Mouse (Mus musculus): ENCODE measurements around the gene Zc3h12c.

Gene Zc3h12c

GRCm38 (mm10) chr9:52167084-52167483, 1.3 kb downstream of the Zc3h12c start:
- in situ Hi-C loops (cut with MboI, MseI), result no loop called here

DNA sequence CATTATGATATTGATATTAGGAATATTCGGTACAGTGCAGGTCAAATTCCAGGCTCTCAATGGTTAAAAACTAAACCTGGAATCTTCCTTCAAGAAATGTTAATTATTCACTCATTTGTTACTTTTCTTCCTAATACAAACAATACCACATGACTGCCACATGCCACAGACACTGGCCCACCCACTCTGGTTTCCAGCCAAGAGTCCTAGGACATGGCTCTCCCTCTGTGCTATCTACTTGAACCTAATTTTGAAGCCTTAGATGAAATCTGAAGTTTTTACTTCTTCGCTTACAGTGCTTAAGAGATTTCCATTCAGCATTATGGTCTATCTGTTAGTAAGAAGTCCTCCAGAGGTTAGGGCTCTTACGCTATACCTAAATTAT, 2.7 kb downstream of the Zc3h12c start:
- in situ Hi-C loops (cut with MboI, MseI), result no loop called here

DNA sequence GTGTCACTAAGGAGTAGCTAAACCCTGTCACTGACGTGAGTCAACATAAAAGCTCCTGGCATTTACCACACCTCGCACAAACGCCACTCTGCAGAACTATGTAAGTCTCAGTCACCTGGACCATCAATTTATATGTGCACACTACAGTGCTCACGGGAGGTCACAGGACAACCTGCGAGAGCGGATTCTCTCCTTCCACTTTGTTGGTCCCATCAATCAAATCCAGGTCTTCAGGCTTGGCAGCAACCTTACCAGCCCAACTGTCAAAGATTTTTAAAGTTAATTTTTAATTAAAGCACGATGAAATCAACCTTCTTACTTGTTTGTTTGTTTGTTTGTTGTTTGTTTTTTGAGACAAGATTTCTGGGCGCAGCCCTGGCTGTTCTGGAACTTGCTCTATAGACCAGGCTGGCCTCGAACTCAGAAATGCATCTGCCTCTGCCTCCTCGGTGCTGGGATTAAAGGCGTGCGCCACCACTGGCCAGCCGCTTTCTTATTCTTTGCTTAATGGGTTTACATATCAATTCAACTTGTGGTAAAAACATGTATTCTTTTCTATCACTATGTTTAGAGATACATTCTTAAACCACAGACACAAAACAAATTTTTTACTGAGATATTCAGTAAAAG, 3.2 kb downstream of the Zc3h12c start:
- in situ Hi-C loops (cut with MboI, MseI), result no loop called here

DNA sequence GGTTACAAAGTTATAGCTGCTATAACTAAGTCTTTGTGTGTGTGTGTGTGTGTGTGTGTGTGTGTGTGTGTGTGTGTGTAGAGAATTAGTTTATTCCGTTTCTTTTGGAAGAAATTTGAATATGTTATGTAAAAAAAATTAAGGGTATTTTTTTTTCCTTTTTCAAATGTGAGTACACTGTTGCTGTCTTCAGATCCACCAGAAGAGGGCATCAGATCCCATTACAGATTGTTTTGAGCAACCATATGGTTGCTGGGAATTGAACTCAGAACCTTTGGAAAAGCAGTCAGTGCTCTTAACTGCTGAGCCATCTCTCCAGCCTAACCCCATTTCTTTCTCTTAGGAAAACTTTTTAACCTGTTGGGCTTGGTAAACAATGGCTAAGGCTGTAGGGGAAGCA, 7.9 kb downstream of the Zc3h12c start:
- in situ Hi-C loops (cut with MboI, MseI), result no loop called here

- in situ Hi-C loops (cut with MboI, MseI), result no loop called here
These were observed 9.8 kb downstream of the Zc3h12c start for GRCm38 (mm10) chr9:52158561-52158960.

DNA sequence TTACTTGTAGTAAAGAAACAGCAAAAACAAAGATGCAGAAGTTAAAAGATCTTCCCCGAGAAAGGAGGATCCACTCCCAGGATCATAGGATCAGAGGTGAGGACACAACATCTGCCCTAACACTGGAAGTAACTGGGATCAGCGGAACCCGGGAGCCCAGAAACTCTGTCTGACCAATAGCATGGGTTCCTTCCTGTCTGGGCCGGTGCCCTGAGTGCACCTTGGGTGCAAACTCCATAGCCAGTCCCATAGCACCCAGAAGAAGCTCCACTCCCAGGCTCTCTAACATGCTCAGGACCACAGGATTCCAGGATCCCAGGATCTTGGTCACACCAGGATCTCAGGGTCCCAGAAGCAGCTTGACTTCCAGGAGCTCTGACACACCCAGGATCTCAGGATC, 13.0 kb downstream of the Zc3h12c start:
- in situ Hi-C loops (cut with MboI, MseI), result no loop called here

GRCm38 (mm10) chr9:52154253-52154652, 14.1 kb downstream of the Zc3h12c start:
- in situ Hi-C loops (cut with MboI, MseI), result no loop called here

DNA sequence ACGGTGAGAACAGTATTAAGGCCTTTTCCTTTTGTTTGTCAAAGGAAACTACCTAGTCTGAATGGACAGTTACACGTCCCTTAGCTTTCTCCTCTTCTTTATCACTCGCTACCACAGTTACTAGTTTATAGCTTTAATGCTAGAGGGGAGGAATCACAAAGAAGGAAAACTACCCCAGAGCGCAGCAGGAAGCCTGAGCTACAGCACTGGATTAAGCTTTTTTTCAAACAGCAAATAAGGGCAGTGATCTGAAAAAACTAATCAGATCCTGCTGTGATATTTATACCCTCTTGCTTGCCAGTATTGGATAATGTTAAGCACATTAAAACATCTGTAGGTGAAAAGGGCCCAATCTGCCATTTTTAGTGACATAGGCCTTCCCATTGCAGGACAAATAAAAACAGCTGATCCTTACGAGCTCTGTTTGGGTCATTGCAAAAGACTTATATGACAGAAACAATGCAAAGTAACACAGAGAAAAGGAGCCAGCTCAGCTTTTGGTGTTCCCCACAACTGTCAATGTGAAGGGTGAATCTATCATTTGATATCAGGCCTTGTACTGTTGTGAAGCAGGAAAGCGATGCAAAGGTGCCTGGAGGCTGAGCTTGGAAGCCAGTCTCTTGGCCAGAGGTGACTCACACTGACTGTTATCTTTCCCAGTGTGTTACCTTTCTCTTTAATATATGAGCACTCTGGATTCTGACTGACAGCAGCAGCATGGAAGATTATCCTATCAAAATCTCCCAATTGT, 16.1 kb downstream of the Zc3h12c start:
- in situ Hi-C loops (cut with MboI, MseI), result no loop called here

DNA sequence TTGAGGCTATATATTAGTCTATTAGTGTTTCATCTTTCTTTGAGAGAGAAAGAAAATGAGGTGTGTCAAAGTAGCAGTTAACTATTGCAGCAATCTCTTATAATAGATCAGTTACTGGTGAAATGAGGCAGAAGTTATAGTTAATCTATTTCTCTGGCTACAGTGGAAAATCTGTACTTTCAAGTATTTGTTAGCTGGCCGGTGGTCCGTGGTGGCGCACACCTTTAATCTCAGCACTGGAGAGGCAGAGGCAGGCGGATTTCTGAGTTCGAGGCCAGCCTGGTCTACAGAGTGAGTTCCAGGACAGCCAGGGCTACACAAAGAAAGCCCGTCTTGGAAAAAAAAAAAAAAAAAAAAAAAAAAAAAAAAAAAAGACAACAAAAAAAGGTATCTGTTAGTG, 18.6 kb downstream of the Zc3h12c start:
- in situ Hi-C loops (cut with MboI, MseI), result no loop called here

DNA sequence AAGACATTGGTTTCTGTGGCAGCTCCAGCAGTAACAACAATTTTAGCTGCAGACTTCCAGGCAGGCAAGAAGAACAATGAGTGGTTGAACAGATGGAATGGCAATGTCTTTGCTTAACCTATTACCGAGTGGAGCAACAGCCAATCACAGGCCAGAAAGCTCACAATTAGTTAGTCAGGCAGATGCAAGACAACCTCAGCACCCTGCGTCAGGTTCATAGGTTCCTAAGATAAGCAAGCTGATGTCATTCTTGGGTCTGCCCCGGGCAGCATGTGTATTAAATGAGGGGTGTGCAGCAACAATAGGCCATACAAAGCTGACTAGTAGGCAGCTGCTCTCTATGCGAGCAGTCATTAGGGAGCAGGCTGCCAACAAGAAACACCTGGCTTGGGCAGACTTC, 19.1 kb downstream of the Zc3h12c start:
- in situ Hi-C loops (cut with MboI, MseI), result no loop called here

- in situ Hi-C loops (cut with MboI, MseI), result no loop called here
These were observed 19.5 kb downstream of the Zc3h12c start for GRCm38 (mm10) chr9:52148831-52149230.

- in situ Hi-C loops (cut with MboI, MseI), result no loop called here
These were observed 20.1 kb downstream of the Zc3h12c start for GRCm38 (mm10) chr9:52148311-52148710.

- in situ Hi-C loops (cut with MboI, MseI), result no loop called here
These were observed 22.1 kb downstream of the Zc3h12c start for GRCm38 (mm10) chr9:52146241-52146640.

DNA sequence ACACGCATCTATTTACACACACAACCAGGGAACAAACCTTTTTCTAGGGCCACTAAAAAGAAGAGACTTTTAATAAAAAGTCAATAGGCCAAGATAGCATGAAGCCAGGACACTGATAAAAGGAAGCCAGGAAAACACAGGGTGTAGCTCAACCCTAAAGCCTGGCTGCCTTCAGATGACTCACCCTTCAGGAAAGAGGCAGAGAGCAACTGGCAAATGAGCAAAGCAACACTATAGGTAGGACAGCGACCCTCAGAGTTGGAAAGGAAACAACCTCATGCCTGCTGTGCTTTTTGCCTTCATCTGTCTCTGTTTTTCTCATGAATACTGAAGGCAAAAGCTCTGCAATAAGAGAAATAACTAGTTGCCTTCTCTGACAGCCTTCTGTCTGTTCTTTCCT, 35.6 kb downstream of the Zc3h12c start:
- in situ Hi-C loops (cut with MboI, MseI), result loop anchor here (5.0 kb wide), 1 partner anchor 155 kb away; no protein-coding TSS in a partner anchor

GRCm38 (mm10) chr9:52130348-52130747, 38.0 kb downstream of the Zc3h12c start:
- in situ Hi-C loops (cut with MboI, MseI), result loop anchor here (5.0 kb wide), 1 partner anchor 157 kb away; no protein-coding TSS in a partner anchor

GRCm38 (mm10) chr9:52125225-52125624, 43.1 kb downstream of the Zc3h12c start:
- in situ Hi-C loops (cut with MboI, MseI), result no loop called here

DNA sequence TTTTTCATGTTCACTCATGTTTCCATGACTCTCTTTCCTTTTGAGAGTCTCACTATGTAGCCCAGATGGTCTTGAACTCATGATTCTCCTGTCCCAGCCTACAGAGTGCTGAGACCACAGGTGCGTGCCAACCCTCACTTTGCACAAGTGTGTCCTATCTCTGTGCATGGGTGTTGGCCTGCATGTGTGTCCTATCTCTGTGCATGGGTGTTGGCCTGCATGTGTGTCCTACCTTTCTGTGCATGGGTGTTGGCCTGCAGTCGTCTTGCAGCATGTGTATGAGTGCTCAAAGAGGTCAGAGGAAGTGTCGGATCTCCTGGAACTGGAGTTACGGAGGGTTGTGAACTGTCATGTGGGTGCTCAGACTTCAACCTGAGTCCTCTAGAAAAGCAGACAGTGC, 49.2 kb downstream of the Zc3h12c start:
- in situ Hi-C loops (cut with MboI, MseI), result no loop called here

DNA sequence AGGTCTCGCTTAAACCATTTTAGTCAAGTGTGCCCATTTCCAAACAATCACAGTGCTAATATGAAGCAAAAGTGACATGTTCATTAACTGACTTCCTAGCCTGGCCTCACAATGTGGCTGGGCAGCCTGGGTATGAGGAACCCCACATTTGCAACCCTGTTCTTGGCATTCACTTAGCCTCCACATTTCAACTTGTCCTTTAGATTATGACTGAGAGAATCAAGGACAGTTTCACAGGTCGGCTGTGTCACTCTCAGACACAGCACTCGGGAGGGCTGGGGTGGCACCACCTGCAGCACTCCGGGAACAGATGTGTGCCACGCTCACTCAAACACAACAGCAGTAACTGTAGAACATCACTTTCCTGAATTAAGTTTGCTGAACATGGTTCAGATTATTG, 55.3 kb downstream of the Zc3h12c start:
- in situ Hi-C loops (cut with MboI, MseI), result no loop called here

GRCm38 (mm10) chr9:52110738-52111137, 57.6 kb downstream of the Zc3h12c start:
- in situ Hi-C loops (cut with MboI, MseI), result no loop called here

- in situ Hi-C loops (cut with MboI, MseI), result loop anchor here (10.0 kb wide), 2 partner anchors 342 to 1002 kb away; partner anchors contain the start of genes 4833427G06Rik and Arhgap20
These were observed 61.2 kb downstream of the Zc3h12c start for GRCm38 (mm10) chr9:52107161-52107560.

- in situ Hi-C loops (cut with MboI, MseI), result loop anchor here (10.0 kb wide), 2 partner anchors 341 to 1001 kb away; partner anchors contain the start of genes 4833427G06Rik and Arhgap20
These were observed 62.9 kb downstream of the Zc3h12c start for GRCm38 (mm10) chr9:52105423-52105822.

DNA sequence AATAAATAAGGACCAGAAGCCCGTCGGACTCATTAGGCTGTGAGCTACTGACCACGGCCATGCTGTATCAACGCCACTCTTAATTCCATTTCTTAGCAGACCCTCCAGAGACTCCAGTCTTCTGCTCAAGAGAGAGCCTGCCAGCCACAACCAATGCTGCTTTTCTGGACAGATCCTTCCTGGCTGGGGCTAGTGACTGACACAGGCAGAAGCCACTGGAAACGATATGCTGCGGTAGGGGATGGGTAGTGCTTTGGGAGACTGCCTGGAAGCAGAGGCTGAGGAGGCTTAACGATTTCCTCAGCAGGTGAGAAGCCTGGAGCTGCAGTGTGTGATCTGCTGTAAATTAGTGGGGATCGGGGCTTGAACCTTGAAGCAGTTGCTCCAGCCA, 64.2 kb downstream of the Zc3h12c start:
- in situ Hi-C loops (cut with MboI, MseI), result loop anchor here (10.0 kb wide), 2 partner anchors 339 to 999 kb away; partner anchors contain the start of genes 4833427G06Rik and Arhgap20
